Mouse (Mus musculus) gonadal fat pad, adult 2 months (tissue): Measurements from ENCODE around the gene Rasl10b. TPM values are rescaled to one million over a fixed set of nuclear protein-coding genes. Genes with fewer than 3 reads are reported as not detected.

Source experiments
- DNase-seq: peaks from one replicate; pipeline ENCODE4 v3.0.0-alpha.2; 2012; ENCODE audit warnings: low read depth
- polyA plus RNA-seq: library from polyadenylated mRNA; depleted of rRNA; stranded (reverse); fragments of >200 nt; gene quantifications from 2 replicates; pipeline ENCODE4 v1.2.3, GENCODE M21; 2012; rRNA removed

Gene Rasl10b
- 1.3 and 1.6 TPM in 2 replicates for polyA plus RNA-seq

GRCm38 (mm10) chr11:83409087-83409754 lies at the start of gene Rasl10b:
TSS of gene Rasl10b (plus strand) at chr11:83409137.
- no peak for DNase-seq

GRCm38 (mm10) chr11:83364656-83365055 lies 44.3 kb upstream of the Rasl10b start:
- DNase-seq: no peak

GRCm38 (mm10) chr11:83371267-83371666 lies 37.7 kb upstream of the Rasl10b start:
- no peak for DNase-seq

- DNase-seq: no peak
Measured at GRCm38 (mm10) chr11:83379745-83380341, 29.1 kb upstream of the Rasl10b start.

- no peak for DNase-seq
Measured at GRCm38 (mm10) chr11:83382876-83383531, 25.9 kb upstream of the Rasl10b start.

- no peak for DNase-seq
Measured at GRCm38 (mm10) chr11:83383532-83383887, 25.4 kb upstream of the Rasl10b start.

- no peak for DNase-seq
Measured at GRCm38 (mm10) chr11:83393062-83393461, 15.9 kb upstream of the Rasl10b start.

GRCm38 (mm10) chr11:83394802-83395439 lies 14.0 kb upstream of the Rasl10b start:
- no peak for DNase-seq

- DNase-seq: peak; percentile 5
Measured at GRCm38 (mm10) chr11:83397626-83398025, 11.3 kb upstream of the Rasl10b start.

- DNase-seq: no peak
Measured at GRCm38 (mm10) chr11:83398724-83399123, 10.2 kb upstream of the Rasl10b start.

GRCm38 (mm10) chr11:83403787-83404186 lies 5.2 kb upstream of the Rasl10b start:
- no peak for DNase-seq

GRCm38 (mm10) chr11:83406391-83406790 lies 2.5 kb upstream of the Rasl10b start:
- DNase-seq: no peak

- DNase-seq: no peak
Measured at GRCm38 (mm10) chr11:83408242-83408641, 695 bp upstream of the Rasl10b start.

GRCm38 (mm10) chr11:83409792-83410291 lies 905 bp downstream of the Rasl10b start:
- no peak for DNase-seq

- no peak for DNase-seq
Measured at GRCm38 (mm10) chr11:83410510-83410909, 1.6 kb downstream of the Rasl10b start.

- DNase-seq: no peak
Measured at GRCm38 (mm10) chr11:83417080-83417479, 8.1 kb downstream of the Rasl10b start.

- no peak for DNase-seq
Measured at GRCm38 (mm10) chr11:83417708-83418107, 8.8 kb downstream of the Rasl10b start.

GRCm38 (mm10) chr11:83418566-83418965 lies 9.6 kb downstream of the Rasl10b start:
- no peak for DNase-seq

GRCm38 (mm10) chr11:83420338-83420737 lies 11.4 kb downstream of the Rasl10b start:
- DNase-seq: no peak

GRCm38 (mm10) chr11:83421305-83421704 lies 12.4 kb downstream of the Rasl10b start:
- DNase-seq: no peak

- no peak for DNase-seq
Measured at GRCm38 (mm10) chr11:83424681-83425080, 15.7 kb downstream of the Rasl10b start.

- no peak for DNase-seq
Measured at GRCm38 (mm10) chr11:83426964-83427363, 18.0 kb downstream of the Rasl10b start.
